Mouse (Mus musculus): ENCODE results near the gene Pde4b. TPM values are rescaled to one million over a fixed set of nuclear protein-coding genes. Genes with fewer than 3 reads are reported as not detected.

The Pde4b gene
- total and polyA plus RNA-seq, 2 experiments from 2014 or later, result 49.7 to 76.2 TPM

- ATAC-seq (no peak), DNase-seq (no peak)
- 57% methylated on average over 2 of the region's 2 CpGs for WGBS
- H3K27me3 ChIP-seq (ENCODE audit: insufficient read depth, low read length), result no peaks in the 10 kb centered on the region
- no peaks in the 10 kb centered on the region for H3K36me3 ChIP-seq (ENCODE audit: insufficient read depth)
- H3K27ac ChIP-seq (ENCODE audit: low read depth, low read length), result no peak overlapping the region
- H3K4me3 ChIP-seq (ENCODE audit: low read depth, low read length), result no peak overlapping the region
- peaks cover 15% of the 10 kb centered on the region; the same call in 1 of the 2 replicates for H3K4me1 ChIP-seq (ENCODE audit: insufficient read depth)
- H3K4me2 ChIP-seq (ENCODE audit: low read depth), result no peak overlapping the region
- no peak overlapping the region for H3K9ac ChIP-seq
- no peaks in the 10 kb centered on the region for H3K9me3 ChIP-seq (ENCODE audit: low read length)
- TF ChIP-seq CTCF (IDR thresholded peaks at IDR 0.05; ENCODE audit: low read depth), result no peak
Measured at GRCm38 (mm10) chr4:102567111-102567510, 479.8 kb downstream of the Pde4b start.

DNA sequence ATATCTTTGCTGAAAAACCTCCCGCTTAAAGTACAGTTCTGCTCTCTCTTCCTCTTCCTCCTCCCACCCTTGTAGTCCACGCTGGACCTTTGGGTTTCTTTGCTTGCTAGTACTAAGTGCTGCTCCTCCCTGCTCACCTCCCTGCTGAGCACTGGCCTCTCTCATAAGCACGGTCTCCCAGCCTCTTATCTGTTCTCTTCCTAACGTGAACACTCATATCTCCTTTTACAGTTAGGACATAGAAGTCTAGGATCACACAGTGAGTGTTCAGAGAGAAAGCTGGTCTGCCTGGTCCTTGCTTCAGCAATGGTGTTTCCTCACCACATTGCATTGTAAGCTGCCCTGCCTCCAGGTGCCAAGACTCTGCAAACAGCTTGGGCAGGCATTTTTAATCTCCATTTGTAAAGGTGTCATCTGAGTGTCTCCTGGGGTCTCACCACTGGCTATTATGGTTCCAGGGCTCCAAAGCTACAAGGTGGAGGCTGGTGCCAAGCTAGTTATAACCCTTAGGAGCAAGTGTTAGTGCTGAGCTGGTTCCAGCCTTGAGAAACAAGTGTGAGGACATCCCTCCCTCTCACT lies 480.4 kb downstream of the Pde4b start:
- TF ChIP-seq CTCF (IDR thresholded peaks at IDR 0.05; ENCODE audit: low read depth), result no peak
- peaks cover 15% of the 10 kb centered on the region; the same call in 1 of the 2 replicates for H3K4me1 ChIP-seq (ENCODE audit: insufficient read depth)
- H3K9ac ChIP-seq, result no peak overlapping the region
- no peak overlapping the region for H3K27ac ChIP-seq (ENCODE audit: low read depth, low read length)
- no peak for DNase-seq
- no peaks in the 10 kb centered on the region for H3K9me3 ChIP-seq (ENCODE audit: low read length)
- H3K36me3 ChIP-seq (ENCODE audit: insufficient read depth), result no peaks in the 10 kb centered on the region
- WGBS, result 43% methylated on average over 4 of the region's 4 CpGs
- no peak overlapping the region for H3K4me2 ChIP-seq (ENCODE audit: low read depth)
- no peaks in the 10 kb centered on the region for H3K27me3 ChIP-seq (ENCODE audit: insufficient read depth, low read length)
- ATAC-seq, result no peak
- no peak overlapping the region for H3K4me3 ChIP-seq (ENCODE audit: low read depth, low read length)

DNA sequence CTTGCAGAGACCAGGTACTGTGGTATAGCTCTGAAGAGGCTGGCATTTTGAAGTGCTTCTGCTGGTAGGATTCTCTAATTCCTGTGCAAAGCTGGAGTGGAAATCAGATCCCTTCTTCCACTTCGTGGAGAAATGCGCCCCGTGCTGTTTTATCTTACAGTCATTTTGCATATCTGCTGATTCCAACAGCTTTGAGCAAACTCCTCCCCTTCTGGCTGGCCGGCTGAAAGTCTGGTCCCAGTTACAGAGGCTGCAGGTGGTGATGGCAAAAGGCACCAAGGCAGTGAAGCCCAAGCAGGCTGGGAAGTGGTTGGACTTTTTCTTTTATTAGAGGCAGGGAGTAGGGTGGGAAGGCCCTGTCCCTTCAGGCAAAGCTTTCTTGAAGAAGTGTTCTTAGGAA lies 481.2 kb downstream of the Pde4b start:
- peaks cover 15% of the 10 kb centered on the region; the same call in 1 of the 2 replicates for H3K4me1 ChIP-seq (ENCODE audit: insufficient read depth)
- no peaks in the 10 kb centered on the region for H3K27me3 ChIP-seq (ENCODE audit: insufficient read depth, low read length)
- WGBS, result 9% methylated on average over 4 of the region's 4 CpGs
- peak overlapping the region; percentile 9; the same call in 1 of the 2 replicates for H3K27ac ChIP-seq (ENCODE audit: low read depth, low read length)
- DNase-seq (peak; percentile 60), ATAC-seq (peak; percentile 54)
- no peaks in the 10 kb centered on the region for H3K9me3 ChIP-seq (ENCODE audit: low read length)
- H3K9ac ChIP-seq, result no peak overlapping the region
- H3K36me3 ChIP-seq (ENCODE audit: insufficient read depth), result no peaks in the 10 kb centered on the region
- H3K4me3 ChIP-seq (ENCODE audit: low read depth, low read length), result no peak overlapping the region
- H3K4me2 ChIP-seq (ENCODE audit: low read depth), result no peak overlapping the region
- no peak for TF ChIP-seq CTCF (IDR thresholded peaks at IDR 0.05; ENCODE audit: low read depth)

GRCm38 (mm10) chr4:102569101-102569583 lies 481.8 kb downstream of the Pde4b start:
- DNase-seq (no peak), ATAC-seq (no peak)
- Histone ChIP-seq H3K9ac (no peak overlapping the region), H3K27ac (ENCODE audit: low read depth, low read length) (no peak overlapping the region), H3K36me3 (ENCODE audit: insufficient read depth) (no peaks in the 10 kb centered on the region), H3K4me2 (ENCODE audit: low read depth) (no peak overlapping the region), H3K4me3 (ENCODE audit: low read depth, low read length) (no peak overlapping the region), H3K9me3 (ENCODE audit: low read length) (no peaks in the 10 kb centered on the region), H3K4me1 (ENCODE audit: insufficient read depth) (peaks cover 15% of the 10 kb centered on the region; the same call in 1 of the 2 replicates), H3K27me3 (ENCODE audit: insufficient read depth, low read length) (no peaks in the 10 kb centered on the region)
- WGBS, result 22% methylated on average over 8 of the region's 8 CpGs
- TF ChIP-seq CTCF (IDR thresholded peaks at IDR 0.05; ENCODE audit: low read depth), result no peak

GRCm38 (mm10) chr4:102569950-102570765 lies 482.8 kb downstream of the Pde4b start:
- H3K9ac ChIP-seq, result peak overlapping the region; percentile 42
- no peaks in the 10 kb centered on the region for H3K36me3 ChIP-seq (ENCODE audit: insufficient read depth)
- peak overlapping the region; percentile 58 for H3K4me2 ChIP-seq (ENCODE audit: low read depth)
- peaks cover 15% of the 10 kb centered on the region; the same call in 1 of the 2 replicates for H3K4me1 ChIP-seq (ENCODE audit: insufficient read depth)
- no peaks in the 10 kb centered on the region for H3K9me3 ChIP-seq (ENCODE audit: low read length)
- 4% methylated on average over 20 of the region's 20 CpGs for WGBS
- no peaks in the 10 kb centered on the region for H3K27me3 ChIP-seq (ENCODE audit: insufficient read depth, low read length)
- H3K27ac ChIP-seq (ENCODE audit: low read depth, low read length), result peak overlapping the region; percentile 60
- peak; percentile 30 for DNase-seq
- ATAC-seq, result peak; percentile 77
- peak overlapping the region; percentile 39 for H3K4me3 ChIP-seq (ENCODE audit: low read depth, low read length)
- TF ChIP-seq CTCF (IDR thresholded peaks at IDR 0.05; ENCODE audit: low read depth), result no peak

DNA sequence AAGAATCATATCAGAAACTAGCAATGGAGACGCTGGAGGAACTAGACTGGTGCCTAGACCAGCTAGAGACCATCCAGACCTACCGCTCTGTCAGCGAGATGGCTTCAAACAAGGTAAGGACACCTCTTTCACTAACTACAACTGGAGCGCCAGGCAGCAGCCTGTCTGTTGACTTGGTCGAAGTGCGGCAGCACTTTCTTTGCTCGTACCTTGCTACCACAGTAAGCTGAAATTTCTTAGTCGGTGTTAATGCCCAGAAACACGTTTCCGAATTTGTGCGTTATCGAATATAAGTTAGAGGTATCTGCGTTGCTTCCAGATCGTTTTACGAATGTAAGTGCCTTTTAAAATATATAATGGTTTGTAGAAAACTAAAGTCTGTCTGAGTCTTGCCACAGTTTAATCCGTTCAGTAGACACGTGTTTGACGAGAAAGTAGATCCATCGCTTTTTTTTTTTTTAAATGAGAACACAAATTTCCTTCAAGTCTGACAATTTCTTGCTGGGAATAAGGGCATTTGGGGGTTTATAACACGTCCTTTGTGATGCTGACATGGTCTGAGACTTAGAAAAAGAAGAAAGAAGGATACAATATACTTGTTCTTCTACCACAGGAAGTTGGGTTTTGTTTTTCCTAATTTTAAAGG lies 483.5 kb downstream of the Pde4b start:
- peak overlapping the region; percentile 58 for H3K4me2 ChIP-seq (ENCODE audit: low read depth)
- H3K4me1 ChIP-seq (ENCODE audit: insufficient read depth), result peaks cover 15% of the 10 kb centered on the region; the same call in 1 of the 2 replicates
- no peaks in the 10 kb centered on the region for H3K9me3 ChIP-seq (ENCODE audit: low read length)
- H3K27me3 ChIP-seq (ENCODE audit: insufficient read depth, low read length), result no peaks in the 10 kb centered on the region
- DNase-seq, result peak; percentile 30
- no peaks in the 10 kb centered on the region for H3K36me3 ChIP-seq (ENCODE audit: insufficient read depth)
- peak overlapping the region; percentile 39 for H3K4me3 ChIP-seq (ENCODE audit: low read depth, low read length)
- peak overlapping the region; percentile 42 for H3K9ac ChIP-seq
- ATAC-seq, result no peak
- no peak for TF ChIP-seq CTCF (IDR thresholded peaks at IDR 0.05; ENCODE audit: low read depth)
- H3K27ac ChIP-seq (ENCODE audit: low read depth, low read length), result peak overlapping the region; percentile 60
- WGBS, result 6% methylated on average over 20 of the region's 20 CpGs
